Mouse (Mus musculus): ENCODE measurements around the gene Ccdc146. TPM values are rescaled to one million over a fixed set of nuclear protein-coding genes. Genes with fewer than 3 reads are reported as not detected.
"Not testable (repeated sequence)": the region's sequence is repeated elsewhere in the genome, so short reads cannot be mapped to it uniquely, and the experiment has no call there.

The Ccdc146 gene
- polyA plus RNA-seq, 1 experiment from 2014 or later: not detected

DNA sequence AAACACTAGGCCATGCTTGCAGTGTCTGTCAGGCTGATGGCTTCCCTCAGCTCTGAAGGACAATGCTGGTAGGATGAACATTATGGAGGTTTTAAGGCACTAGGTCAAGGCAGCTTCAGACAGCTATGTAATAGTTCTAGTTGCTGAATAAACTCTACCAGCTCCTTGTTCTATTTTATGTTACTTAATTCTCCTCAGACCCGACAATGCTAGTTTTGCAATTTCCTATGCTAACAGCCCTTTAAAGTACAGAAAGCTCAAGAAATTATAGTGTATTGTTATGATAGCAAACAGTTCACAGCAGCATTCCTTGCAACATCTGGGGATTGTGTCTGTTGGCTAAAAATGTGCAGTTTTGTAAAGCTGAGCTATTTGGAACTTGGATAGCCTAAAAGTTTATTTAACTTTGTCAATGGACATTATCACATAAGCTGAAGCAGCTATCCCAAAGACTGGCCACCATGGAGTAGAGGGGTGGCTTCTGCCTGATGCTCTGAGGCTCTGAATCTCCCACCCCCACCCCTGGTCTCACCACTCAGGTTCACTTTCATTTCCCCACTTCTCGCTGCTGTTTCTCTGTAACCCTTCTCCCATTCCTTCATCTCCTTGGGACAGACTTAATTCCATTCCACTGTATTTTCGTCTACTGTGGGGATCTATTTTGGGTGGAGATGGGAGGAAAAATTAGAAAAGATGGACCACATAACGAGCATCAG lies 58.0 kb downstream of the Ccdc146 start:
- 46% methylated on average over 4 of the region's 4 CpGs for WGBS

DNA sequence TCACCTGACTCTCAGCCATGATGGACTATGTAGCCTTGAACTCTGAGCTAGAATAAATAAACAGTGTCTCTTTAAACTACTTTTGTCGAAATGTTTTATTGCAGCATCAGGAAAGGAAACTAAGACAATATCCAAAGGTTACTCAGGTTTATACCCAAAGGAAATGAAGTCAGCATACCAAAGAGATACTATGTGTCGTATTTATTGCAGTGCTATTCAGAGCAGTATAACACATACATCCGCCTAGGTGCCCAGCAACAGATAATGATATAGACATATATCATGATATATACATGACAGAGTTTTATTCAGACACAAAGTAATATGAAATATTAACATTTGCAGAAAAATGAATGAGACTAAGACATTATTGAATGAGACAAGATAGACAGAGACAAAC lies 61.1 kb downstream of the Ccdc146 start:
- Histone ChIP-seq H3K4me1 (no peaks in the 10 kb centered on the region), H3K27ac (no peak overlapping the region), H3K4me2 (no peak overlapping the region), H3K9ac (no peak overlapping the region), H3K27me3 (no peaks in the 10 kb centered on the region), H3K9me3 (no peaks in the 10 kb centered on the region), H3K4me3 (no peak overlapping the region), H3K36me3 (no peaks in the 10 kb centered on the region)
- 73% methylated on average over 3 of the region's 3 CpGs for WGBS
- ATAC-seq (ENCODE audit: insufficient number of reproducible peaks, low FRiP score, low TSS enrichment, low read depth): no peak

More for the DNA sequence above, 58.0 kb downstream of the Ccdc146 start:
- no peaks in the 10 kb centered on the region for H3K9me3 ChIP-seq
- peaks cover 5% of the 10 kb centered on the region; the same call in 1 of the 2 replicates for H3K27me3 ChIP-seq
- no peaks in the 10 kb centered on the region for H3K36me3 ChIP-seq
- H3K27ac ChIP-seq: no peak overlapping the region
- H3K4me3 ChIP-seq: no peak overlapping the region
- no peak overlapping the region for H3K4me2 ChIP-seq
- no peak for ATAC-seq (ENCODE audit: insufficient number of reproducible peaks, low FRiP score, low TSS enrichment, low read depth)
- H3K9ac ChIP-seq: no peak overlapping the region
- no peaks in the 10 kb centered on the region for H3K4me1 ChIP-seq

DNA sequence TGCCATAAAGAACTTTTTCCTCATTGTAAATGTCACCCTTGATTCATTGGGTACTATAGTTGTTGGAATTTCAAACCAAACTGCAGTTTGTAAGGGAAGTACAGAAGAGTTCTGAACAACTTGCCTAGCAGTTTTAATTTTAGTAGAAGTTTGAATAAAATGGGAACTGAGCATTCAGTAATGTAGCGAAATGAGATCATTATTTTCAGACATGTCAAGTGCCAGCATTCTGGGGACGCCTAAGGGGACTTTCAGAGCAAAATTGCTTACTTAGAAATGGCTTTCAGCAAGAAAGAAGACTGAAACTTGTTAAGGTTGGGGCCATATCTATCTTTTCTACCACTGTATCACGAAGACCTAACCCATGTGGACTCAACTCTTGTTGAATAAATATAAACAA lies 65.8 kb downstream of the Ccdc146 start:
- 79% methylated on average over 3 of the region's 3 CpGs for WGBS
- no peak overlapping the region for H3K4me3 ChIP-seq
- no peaks in the 10 kb centered on the region for H3K36me3 ChIP-seq
- H3K27me3 ChIP-seq: no peaks in the 10 kb centered on the region
- no peak overlapping the region for H3K9ac ChIP-seq
- no peaks in the 10 kb centered on the region for H3K9me3 ChIP-seq
- H3K4me2 ChIP-seq: no peak overlapping the region
- no peak for ATAC-seq (ENCODE audit: insufficient number of reproducible peaks, low FRiP score, low TSS enrichment, low read depth)
- H3K4me1 ChIP-seq: no peaks in the 10 kb centered on the region
- H3K27ac ChIP-seq: no peak overlapping the region

DNA sequence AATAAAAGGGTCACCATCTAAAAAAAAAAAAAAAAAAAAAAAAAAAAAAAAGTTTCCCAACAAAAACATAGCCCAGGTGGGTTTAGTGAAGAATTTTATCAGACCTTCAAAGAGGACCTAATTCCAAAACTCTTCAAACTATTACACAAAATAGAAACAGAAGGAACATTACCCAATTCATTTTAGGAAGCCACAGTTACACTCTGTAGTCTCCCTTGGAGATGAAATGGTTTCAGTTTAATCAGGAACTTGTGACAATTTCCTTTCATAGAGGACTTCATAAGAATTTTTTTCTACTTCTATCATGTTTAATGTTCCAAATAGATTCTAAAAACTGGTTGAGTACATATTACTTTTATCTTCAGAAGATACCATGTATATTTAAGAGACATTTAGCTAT lies 72.8 kb downstream of the Ccdc146 start:
- H3K4me2 ChIP-seq: no peak overlapping the region
- ATAC-seq (ENCODE audit: insufficient number of reproducible peaks, low FRiP score, low TSS enrichment, low read depth): no peak

DNA sequence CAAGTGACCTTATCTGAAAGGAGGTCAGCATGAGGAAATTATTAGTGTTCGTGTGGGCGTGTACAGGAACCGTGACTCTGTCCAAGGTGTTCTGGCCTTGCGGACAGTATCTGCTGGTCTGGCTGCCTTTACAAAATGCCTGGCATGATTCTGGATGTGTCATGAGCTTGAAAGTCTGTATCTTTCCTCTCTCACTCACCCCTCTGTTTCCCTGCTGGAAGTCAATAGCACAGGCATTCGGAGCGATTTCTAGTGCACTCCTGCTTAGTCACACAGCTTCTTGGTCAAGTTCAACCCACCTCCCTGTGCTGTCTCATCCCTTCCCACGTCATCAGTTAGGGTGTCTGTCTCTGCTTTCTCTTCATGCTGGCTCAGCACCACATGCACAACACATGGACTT lies 76.1 kb downstream of the Ccdc146 start:
- WGBS: 76% methylated on average over 7 of the region's 7 CpGs

More for the DNA sequence above, 72.8 kb downstream of the Ccdc146 start:
- H3K4me3 ChIP-seq: no peak overlapping the region
- no peaks in the 10 kb centered on the region for H3K4me1 ChIP-seq
- H3K27me3 ChIP-seq: no peaks in the 10 kb centered on the region
- no peak overlapping the region for H3K27ac ChIP-seq
- no peak overlapping the region for H3K9ac ChIP-seq
- H3K36me3 ChIP-seq: no peaks in the 10 kb centered on the region
- no peaks in the 10 kb centered on the region for H3K9me3 ChIP-seq

DNA sequence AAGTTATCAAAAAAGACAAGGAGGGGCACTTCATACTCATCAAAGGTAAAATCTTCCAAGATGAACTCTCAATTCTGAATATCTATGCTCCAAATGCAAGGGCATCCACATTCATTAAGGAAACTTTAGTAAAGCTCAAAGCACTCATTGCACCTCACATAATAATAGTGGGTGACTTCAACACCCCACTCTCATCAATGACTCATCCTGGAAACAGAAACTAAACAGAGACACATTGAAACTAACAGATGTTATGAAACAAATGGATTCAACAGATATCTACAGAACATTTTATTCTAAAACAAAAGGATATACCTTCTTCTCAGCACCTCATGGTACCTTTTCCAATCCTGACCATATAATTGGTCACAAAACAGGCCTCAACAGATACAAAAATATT lies 82.2 kb downstream of the Ccdc146 start:
- not testable (repeated sequence) for ATAC-seq (ENCODE audit: insufficient number of reproducible peaks, low FRiP score, low TSS enrichment, low read depth); H3K4me3 ChIP-seq; H3K9me3 ChIP-seq; H3K27ac ChIP-seq; H3K36me3 ChIP-seq; H3K4me1 ChIP-seq; H3K9ac ChIP-seq; H3K27me3 ChIP-seq; H3K4me2 ChIP-seq

More for the DNA sequence above, 76.1 kb downstream of the Ccdc146 start:
- Histone ChIP-seq H3K4me1 (no peaks in the 10 kb centered on the region), H3K9ac (no peak overlapping the region), H3K27me3 (no peaks in the 10 kb centered on the region), H3K27ac (no peak overlapping the region), H3K4me2 (no peak overlapping the region), H3K36me3 (no peaks in the 10 kb centered on the region), H3K9me3 (no peaks in the 10 kb centered on the region), H3K4me3 (no peak overlapping the region)
- no peak for ATAC-seq (ENCODE audit: insufficient number of reproducible peaks, low FRiP score, low TSS enrichment, low read depth)

DNA sequence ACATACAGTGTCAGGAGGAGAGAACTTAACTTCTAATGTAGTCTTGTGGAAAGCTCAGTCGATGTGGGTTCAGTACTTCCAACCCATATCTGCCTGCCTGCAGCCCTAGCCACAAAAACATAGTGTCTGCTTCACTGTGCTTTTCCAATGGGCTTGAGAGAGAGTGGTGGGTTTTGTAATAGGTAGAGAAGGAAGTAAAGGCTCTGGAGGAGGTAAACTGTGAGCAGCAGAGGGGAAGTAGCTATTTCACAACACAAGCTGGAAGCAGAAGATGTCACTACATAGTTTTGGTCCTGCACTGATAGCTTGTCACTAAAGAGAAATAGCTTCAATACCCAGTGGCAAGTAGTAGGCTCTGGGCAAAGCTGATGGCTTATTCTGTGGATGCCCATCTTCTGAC lies 92.4 kb downstream of the Ccdc146 start:
- Histone ChIP-seq H3K4me3 (no peak overlapping the region), H3K4me1 (peaks cover 11% of the 10 kb centered on the region; the same call in 1 of the 2 replicates), H3K9ac (no peak overlapping the region), H3K9me3 (no peaks in the 10 kb centered on the region), H3K36me3 (no peaks in the 10 kb centered on the region), H3K27me3 (no peaks in the 10 kb centered on the region), H3K27ac (no peak overlapping the region), H3K4me2 (no peak overlapping the region)
- no peak for ATAC-seq (ENCODE audit: insufficient number of reproducible peaks, low FRiP score, low TSS enrichment, low read depth)
- WGBS: 84% methylated on average over 1 of the region's 1 CpGs

DNA sequence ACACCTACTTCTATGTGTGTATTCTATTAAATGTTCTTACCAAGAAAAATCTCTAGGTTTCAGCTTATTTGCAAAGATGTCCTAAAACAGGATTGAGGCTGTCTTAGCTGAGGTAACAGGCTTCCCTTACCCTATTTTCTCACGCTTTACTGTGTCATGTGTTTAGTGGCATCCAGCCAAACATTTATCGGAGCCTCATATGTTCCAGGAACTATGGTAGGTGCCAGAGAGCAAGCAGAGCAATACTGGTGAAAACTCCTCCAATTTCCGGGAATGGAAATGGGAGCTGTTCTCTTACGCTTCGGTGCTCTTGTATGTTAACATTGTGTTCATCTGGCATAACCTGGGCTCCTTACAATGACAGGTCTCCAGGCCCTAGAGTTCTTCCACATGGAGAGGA lies 92.8 kb downstream of the Ccdc146 start:
- 46% methylated on average over 5 of the region's 5 CpGs for WGBS
- no peak overlapping the region for H3K9ac ChIP-seq
- H3K4me3 ChIP-seq: no peak overlapping the region
- H3K9me3 ChIP-seq: no peaks in the 10 kb centered on the region
- no peaks in the 10 kb centered on the region for H3K36me3 ChIP-seq
- H3K4me2 ChIP-seq: no peak overlapping the region
- H3K4me1 ChIP-seq: peaks cover 11% of the 10 kb centered on the region; the same call in 1 of the 2 replicates
- ATAC-seq (ENCODE audit: insufficient number of reproducible peaks, low FRiP score, low TSS enrichment, low read depth): no peak
- H3K27me3 ChIP-seq: no peaks in the 10 kb centered on the region
- no peak overlapping the region for H3K27ac ChIP-seq

DNA sequence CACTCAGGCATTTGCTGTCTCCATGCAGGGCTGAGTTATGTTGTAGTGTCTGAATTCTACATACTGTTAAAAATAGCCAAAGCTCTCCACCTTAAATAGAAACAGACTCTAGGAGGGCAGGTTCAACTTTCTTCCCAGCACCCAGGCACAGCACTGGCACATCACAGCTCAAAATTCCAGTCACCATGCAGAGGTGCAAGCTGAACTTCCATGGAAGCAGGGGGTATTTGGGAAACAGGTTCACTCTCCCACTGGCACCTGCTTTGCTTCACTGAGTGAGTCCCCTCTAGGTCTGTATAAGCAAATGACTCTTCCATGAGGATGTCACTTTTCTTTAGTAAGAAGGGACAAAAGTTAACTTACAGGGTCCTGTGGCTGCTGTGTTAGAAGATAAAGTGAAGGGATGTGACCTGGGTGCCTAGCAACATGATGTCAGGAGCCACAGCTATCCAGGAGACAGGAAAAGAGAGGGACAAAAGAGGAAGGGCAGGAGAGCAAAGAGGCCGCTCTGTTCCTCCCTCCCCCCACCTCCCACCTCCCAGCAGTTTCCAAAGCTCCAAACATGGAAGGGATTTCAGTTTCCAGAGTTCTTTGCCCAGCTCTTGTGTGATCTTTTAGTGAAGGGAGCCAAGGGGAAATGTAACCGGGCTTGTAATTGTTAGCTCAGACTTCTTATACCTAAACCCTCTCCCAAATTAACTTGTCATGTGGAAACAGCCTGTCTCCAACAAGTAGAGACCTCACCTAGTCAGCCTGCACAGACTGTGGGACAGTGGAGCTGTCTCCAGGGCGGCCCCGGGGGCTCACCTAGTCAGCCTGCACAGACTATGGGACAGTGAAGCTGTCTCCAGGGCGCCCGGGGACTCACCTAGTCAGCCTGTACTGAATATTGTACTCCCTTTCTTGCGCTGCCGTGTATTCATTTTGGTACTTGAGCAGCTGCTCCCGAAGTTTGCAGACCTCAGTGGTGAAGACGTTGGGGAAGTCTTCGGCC lies 94.5 kb downstream of the Ccdc146 start:
- 55% methylated on average over 11 of the region's 11 CpGs for WGBS
- Histone ChIP-seq H3K9me3 (no peaks in the 10 kb centered on the region), H3K36me3 (no peaks in the 10 kb centered on the region), H3K27ac (no peak overlapping the region), H3K9ac (no peak overlapping the region), H3K4me3 (no peak overlapping the region), H3K4me2 (no peak overlapping the region), H3K27me3 (no peaks in the 10 kb centered on the region), H3K4me1 (peaks cover 11% of the 10 kb centered on the region; the same call in 1 of the 2 replicates)
- ATAC-seq (ENCODE audit: insufficient number of reproducible peaks, low FRiP score, low TSS enrichment, low read depth): no peak

DNA sequence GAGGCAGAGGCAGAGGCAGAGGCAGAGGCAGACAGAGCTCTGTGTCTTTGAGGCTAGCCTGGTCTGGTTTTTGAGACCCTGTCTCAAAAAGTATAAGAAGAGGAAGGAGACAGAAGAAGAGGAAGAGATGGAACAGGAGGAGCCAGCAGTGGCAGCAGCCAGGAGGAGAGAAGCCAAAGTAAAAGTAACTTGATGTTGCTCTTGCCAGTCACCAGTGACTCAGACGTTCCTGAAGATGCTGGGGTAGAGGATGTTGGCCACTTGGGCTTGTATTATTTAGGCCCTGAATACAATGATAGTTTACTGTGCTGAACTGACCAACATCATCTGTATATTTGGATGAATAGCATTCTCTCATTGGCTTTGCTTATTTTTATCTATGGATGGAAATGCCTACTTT lies 95.9 kb downstream of the Ccdc146 start:
- no peak overlapping the region for H3K27ac ChIP-seq
- no peak for ATAC-seq (ENCODE audit: insufficient number of reproducible peaks, low FRiP score, low TSS enrichment, low read depth)
- H3K9me3 ChIP-seq: no peaks in the 10 kb centered on the region
- peaks cover 11% of the 10 kb centered on the region; the same call in 1 of the 2 replicates for H3K4me1 ChIP-seq
- H3K36me3 ChIP-seq: no peaks in the 10 kb centered on the region
- H3K9ac ChIP-seq: no peak overlapping the region
- 88% methylated on average over 1 of the region's 1 CpGs for WGBS
- no peaks in the 10 kb centered on the region for H3K27me3 ChIP-seq
- no peak overlapping the region for H3K4me3 ChIP-seq
- H3K4me2 ChIP-seq: no peak overlapping the region

DNA sequence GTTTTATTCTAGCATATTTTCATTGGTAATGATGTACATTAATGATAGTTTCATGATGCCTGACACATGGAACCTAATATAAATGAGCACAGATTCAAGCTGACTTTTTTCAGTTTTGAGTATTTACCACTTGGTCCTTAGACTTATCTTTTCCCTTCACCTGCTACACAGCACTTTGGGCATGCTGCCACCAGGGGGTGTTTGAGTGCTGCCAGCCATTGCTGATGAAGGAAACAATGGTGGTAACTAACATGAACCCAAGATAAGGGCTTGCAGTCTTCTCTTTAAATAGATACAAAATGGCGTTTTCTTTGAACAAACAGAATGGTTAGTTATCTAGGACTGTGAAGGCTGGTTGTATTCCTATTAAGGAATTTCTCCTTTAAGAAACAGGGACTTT lies 98.0 kb downstream of the Ccdc146 start:
- no peak overlapping the region for H3K4me3 ChIP-seq
- 48% methylated on average over 1 of the region's 1 CpGs for WGBS
- H3K4me2 ChIP-seq: no peak overlapping the region
- no peaks in the 10 kb centered on the region for H3K36me3 ChIP-seq
- H3K4me1 ChIP-seq: peaks cover 11% of the 10 kb centered on the region; the same call in 1 of the 2 replicates
- H3K9me3 ChIP-seq: no peaks in the 10 kb centered on the region
- ATAC-seq (ENCODE audit: insufficient number of reproducible peaks, low FRiP score, low TSS enrichment, low read depth): no peak
- H3K27me3 ChIP-seq: no peaks in the 10 kb centered on the region
- no peak overlapping the region for H3K27ac ChIP-seq
- H3K9ac ChIP-seq: no peak overlapping the region

DNA sequence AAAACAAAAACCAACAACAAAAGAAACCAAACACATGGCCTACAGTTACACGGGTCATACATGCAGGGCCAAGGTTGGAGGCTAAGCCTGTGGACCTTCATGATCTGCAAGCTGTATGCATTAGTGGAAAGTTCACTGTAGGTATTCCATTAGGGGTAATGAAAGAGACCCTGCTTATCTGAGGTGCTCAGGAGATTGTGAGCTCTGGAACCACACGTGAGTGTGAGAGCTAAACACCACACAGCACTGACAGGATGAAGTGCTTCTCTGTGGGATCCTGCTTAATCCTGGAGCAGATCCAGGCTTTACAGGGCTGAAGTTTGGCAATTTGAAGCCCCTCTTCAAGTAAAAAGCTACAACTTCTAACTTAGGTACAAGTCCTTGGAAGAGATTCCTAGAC lies 104.3 kb downstream of the Ccdc146 start:
- Histone ChIP-seq H3K4me1 (no peaks in the 10 kb centered on the region), H3K27ac (no peak overlapping the region), H3K9ac (no peak overlapping the region), H3K4me3 (no peak overlapping the region), H3K4me2 (no peak overlapping the region), H3K27me3 (no peaks in the 10 kb centered on the region), H3K36me3 (no peaks in the 10 kb centered on the region), H3K9me3 (no peaks in the 10 kb centered on the region)
- 84% methylated on average over 2 of the region's 2 CpGs for WGBS
- no peak for ATAC-seq (ENCODE audit: insufficient number of reproducible peaks, low FRiP score, low TSS enrichment, low read depth)
